Mouse (Mus musculus) lung, embryonic 16.5 days (tissue): ENCODE data around the gene Chad. TPM values are rescaled to one million over a fixed set of nuclear protein-coding genes. Genes with fewer than 3 reads are reported as not detected.

Experiments
- ATAC-seq: fragments of 200-750 bp; cut with Nextera tagmentation; 2 replicates; pipeline ENCODE4 v1.8.0; 2017; ENCODE audit warnings: low read depth, mild to moderate bottlenecking, moderate library complexity
- H3K27ac ChIP-seq: fragments of 300-500 bp; sonication (generic); 2 replicates; pipeline ENCODE4 v1.5.1; 2014; ENCODE audit warnings: mild to moderate bottlenecking, control low read depth, low read length
- H3K27me3 ChIP-seq: fragments of 300-500 bp; sonication (generic); 2 replicates; pipeline ENCODE4 v1.6.1; 2014; ENCODE audit warnings: low read depth, low read length, mixed read lengths; ENCODE audit not compliant: control insufficient read depth, insufficient read depth
- H3K36me3 ChIP-seq: fragments of 300-500 bp; sonication (generic); 2 replicates; pipeline ENCODE4 v1.6.1; 2014; ENCODE audit warnings: low read length; ENCODE audit not compliant: control insufficient read depth, insufficient read depth
- H3K4me1 ChIP-seq: fragments of 300-500 bp; sonication (generic); replicated peaks from 2 replicates; pipeline ENCODE4 v1.6.1; 2014; ENCODE audit warnings: low read length, mixed read lengths; ENCODE audit not compliant: control insufficient read depth, insufficient read depth
- H3K4me2 ChIP-seq: fragments of 300-500 bp; sonication (generic); 2 replicates; pipeline ENCODE4 v1.6.1; 2014; ENCODE audit warnings: low read depth, low read length, control low read depth
- H3K4me3 ChIP-seq: fragments of 300-500 bp; sonication (generic); 2 replicates; pipeline ENCODE4 v1.5.1; 2014; ENCODE audit warnings: mild to moderate bottlenecking, low read length, control low read depth
- H3K9ac ChIP-seq: fragments of 300-500 bp; sonication (generic); 2 replicates; pipeline ENCODE4 v1.6.1; 2014; ENCODE audit warnings: low read length, control low read depth
- H3K9me3 ChIP-seq: fragments of 300-500 bp; sonication (generic); 2 replicates; pipeline ENCODE4 v1.6.1; 2016; ENCODE audit warnings: low read length; ENCODE audit not compliant: control insufficient read depth
- WGBS: fragments of 180-500 bp; shearing (Covaris S2); extraction: QIAGEN DNeasy Blood & Tissue Kit; methylation state at CpG from one replicate; pipeline ENCODE4 v1.1.7; 2014; 5-methylcytosine and 5-hydroxymethylcytosine counted together
- polyA plus RNA-seq: library from polyadenylated mRNA; unstranded; fragments of >200 nt; fragmentation: Nextera tagmentation; extraction: Ambion mirVana; gene quantifications from 2 replicates; pipeline ENCODE4 v1.2.1, GENCODE M21; 2015

Gene Chad
- polyA plus RNA-seq, 1 experiment from 2014 or later = 5.8 TPM

DNA sequence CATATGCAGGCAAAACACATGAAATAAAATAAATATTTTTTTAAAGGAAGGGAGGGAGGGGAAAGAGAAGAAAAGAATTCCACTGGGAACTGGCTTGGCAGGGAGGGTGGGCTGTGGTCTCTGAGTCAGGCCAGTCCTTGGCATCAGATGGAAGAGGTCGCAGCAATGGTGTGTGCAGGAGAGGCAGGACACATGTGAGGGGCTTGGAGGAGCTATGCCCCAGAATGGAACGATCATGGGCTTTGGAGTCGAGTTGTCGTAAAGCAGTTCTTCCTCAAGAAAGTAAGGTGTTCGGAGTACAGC is 14.5 kb upstream of the Chad start:
- no peaks in the 10 kb centered on the region for H3K36me3 ChIP-seq
- no peak overlapping the region for H3K4me3 ChIP-seq
- no peaks in the 10 kb centered on the region for H3K27me3 ChIP-seq
- no peaks in the 10 kb centered on the region; the same call in 1 of the 2 replicates for H3K9me3 ChIP-seq
- 76% methylated on average over 5 of the region's 5 CpGs for WGBS
- peaks cover 15% of the 10 kb centered on the region for H3K4me1 ChIP-seq
- H3K4me2 ChIP-seq = no peak overlapping the region
- no peak overlapping the region for H3K9ac ChIP-seq
- H3K27ac ChIP-seq = no peak overlapping the region
- ATAC-seq = no peak

GRCm38 (mm10) chr11:94558226-94558625 is 6.6 kb upstream of the Chad start:
- Histone ChIP-seq H3K36me3 (peaks cover 8% of the 10 kb centered on the region), H3K4me2 (no peak overlapping the region), H3K4me3 (no peak overlapping the region), H3K27me3 (no peaks in the 10 kb centered on the region), H3K9me3 (no peaks in the 10 kb centered on the region), H3K4me1 (no peaks in the 10 kb centered on the region), H3K27ac (no peak overlapping the region), H3K9ac (no peak overlapping the region)
- WGBS = 46% methylated on average over 3 of the region's 3 CpGs
- ATAC-seq = no peak

GRCm38 (mm10) chr11:94563383-94563782 is 1.5 kb upstream of the Chad start:
- 97% methylated on average over 5 of the region's 5 CpGs for WGBS
- H3K27ac ChIP-seq = no peak overlapping the region
- ATAC-seq = no peak
- no peak overlapping the region for H3K9ac ChIP-seq
- H3K36me3 ChIP-seq = peaks cover 4% of the 10 kb centered on the region; the same call in 1 of the 2 replicates
- H3K4me2 ChIP-seq = no peak overlapping the region
- H3K9me3 ChIP-seq = no peaks in the 10 kb centered on the region
- no peaks in the 10 kb centered on the region for H3K27me3 ChIP-seq
- H3K4me1 ChIP-seq = peaks cover 16% of the 10 kb centered on the region
- no peak overlapping the region for H3K4me3 ChIP-seq

GRCm38 (mm10) chr11:94563821-94564220 is 1.0 kb upstream of the Chad start:
- H3K9me3 ChIP-seq = no peaks in the 10 kb centered on the region
- ATAC-seq = peak; percentile 39; the same call in 1 of the 2 replicates
- peaks cover 4% of the 10 kb centered on the region; the same call in 1 of the 2 replicates for H3K36me3 ChIP-seq
- H3K4me2 ChIP-seq = peak overlapping the region; percentile 57
- 45% methylated on average over 5 of the region's 5 CpGs for WGBS
- peaks cover 16% of the 10 kb centered on the region for H3K4me1 ChIP-seq
- H3K9ac ChIP-seq = peak overlapping the region; percentile 64
- no peak overlapping the region for H3K27ac ChIP-seq
- H3K4me3 ChIP-seq = peak overlapping the region; percentile 23; the same call in 1 of the 2 replicates
- H3K27me3 ChIP-seq = no peaks in the 10 kb centered on the region

DNA sequence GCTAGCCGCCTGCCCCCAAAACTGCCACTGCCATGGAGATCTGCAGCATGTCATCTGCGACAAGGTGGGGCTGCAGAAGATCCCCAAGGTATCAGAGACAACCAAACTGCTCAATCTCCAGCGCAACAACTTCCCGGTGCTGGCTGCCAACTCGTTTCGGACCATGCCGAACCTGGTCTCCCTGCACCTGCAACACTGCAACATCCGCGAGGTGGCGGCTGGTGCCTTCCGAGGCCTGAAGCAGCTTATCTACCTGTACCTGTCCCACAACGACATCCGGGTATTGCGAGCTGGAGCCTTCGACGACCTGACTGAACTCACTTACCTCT is 268 bp downstream of the Chad start:
- peaks cover 16% of the 10 kb centered on the region for H3K4me1 ChIP-seq
- H3K9me3 ChIP-seq = no peaks in the 10 kb centered on the region
- WGBS = 23% methylated on average over 16 of the region's 16 CpGs
- ATAC-seq = no peak
- H3K4me3 ChIP-seq = peak overlapping the region; percentile 23
- H3K4me2 ChIP-seq = peak overlapping the region; percentile 57
- H3K27ac ChIP-seq = 0 out of 2 replicates have a peak overlapping the region, but pooled peaks have one; percentile 6
- no peaks in the 10 kb centered on the region for H3K27me3 ChIP-seq
- no peaks in the 10 kb centered on the region for H3K36me3 ChIP-seq
- H3K9ac ChIP-seq = peak overlapping the region; percentile 64; the same call in 1 of the 2 replicates

GRCm38 (mm10) chr11:94566534-94566933 is 1.7 kb downstream of the Chad start:
- H3K36me3 ChIP-seq = no peaks in the 10 kb centered on the region; the same call in 1 of the 2 replicates
- H3K9ac ChIP-seq = no peak overlapping the region
- no peak overlapping the region for H3K4me2 ChIP-seq
- H3K9me3 ChIP-seq = no peaks in the 10 kb centered on the region
- H3K27ac ChIP-seq = no peak overlapping the region
- ATAC-seq = no peak
- H3K27me3 ChIP-seq = no peaks in the 10 kb centered on the region
- WGBS = 57% methylated on average over 6 of the region's 6 CpGs
- H3K4me1 ChIP-seq = peaks cover 16% of the 10 kb centered on the region
- H3K4me3 ChIP-seq = no peak overlapping the region

GRCm38 (mm10) chr11:94567326-94567725 is 2.5 kb downstream of the Chad start:
- H3K9ac ChIP-seq = no peak overlapping the region
- WGBS = 83% methylated on average over 7 of the region's 7 CpGs
- H3K27me3 ChIP-seq = no peaks in the 10 kb centered on the region
- no peaks in the 10 kb centered on the region for H3K9me3 ChIP-seq
- H3K36me3 ChIP-seq = no peaks in the 10 kb centered on the region; the same call in 1 of the 2 replicates
- H3K4me1 ChIP-seq = peaks cover 16% of the 10 kb centered on the region
- no peak overlapping the region for H3K4me3 ChIP-seq
- no peak overlapping the region for H3K4me2 ChIP-seq
- no peak for ATAC-seq
- H3K27ac ChIP-seq = no peak overlapping the region

- Histone ChIP-seq H3K4me3 (no peak overlapping the region), H3K4me1 (no peaks in the 10 kb centered on the region), H3K36me3 (no peaks in the 10 kb centered on the region; the same call in 1 of the 2 replicates), H3K9me3 (no peaks in the 10 kb centered on the region), H3K4me2 (no peak overlapping the region), H3K9ac (no peak overlapping the region), H3K27me3 (no peaks in the 10 kb centered on the region), H3K27ac (peak overlapping the region; percentile 58)
- WGBS = 51% methylated on average over 9 of the region's 9 CpGs
- ATAC-seq = peak; percentile 75
Measured at GRCm38 (mm10) chr11:94570612-94571011, 5.8 kb downstream of the Chad start.

GRCm38 (mm10) chr11:94571850-94572249 is 7.0 kb downstream of the Chad start:
- H3K9ac ChIP-seq = no peak overlapping the region
- H3K4me2 ChIP-seq = no peak overlapping the region
- H3K36me3 ChIP-seq = no peaks in the 10 kb centered on the region; the same call in 1 of the 2 replicates
- peak overlapping the region; percentile 5; the same call in 1 of the 2 replicates for H3K27ac ChIP-seq
- H3K9me3 ChIP-seq = no peaks in the 10 kb centered on the region
- no peak for ATAC-seq
- H3K4me1 ChIP-seq = no peaks in the 10 kb centered on the region
- H3K27me3 ChIP-seq = no peaks in the 10 kb centered on the region
- WGBS = 88% methylated on average over 1 of the region's 1 CpGs
- no peak overlapping the region for H3K4me3 ChIP-seq

GRCm38 (mm10) chr11:94574560-94574959 is 9.7 kb downstream of the Chad start:
- no peak overlapping the region for H3K9ac ChIP-seq
- whole genome bisulfite sequencing = 22% methylated on average over 6 of the region's 7 CpGs
- no peaks in the 10 kb centered on the region for H3K9me3 ChIP-seq
- H3K4me3 ChIP-seq = no peak overlapping the region
- H3K27ac ChIP-seq = no peak overlapping the region
- no peaks in the 10 kb centered on the region; the same call in 1 of the 2 replicates for H3K36me3 ChIP-seq
- no peaks in the 10 kb centered on the region for H3K4me1 ChIP-seq
- no peak for ATAC-seq
- H3K4me2 ChIP-seq = no peak overlapping the region
- no peaks in the 10 kb centered on the region for H3K27me3 ChIP-seq
